Mouse (Mus musculus): ENCODE measurements around the gene Glp2r.

The Glp2r gene

DNA sequence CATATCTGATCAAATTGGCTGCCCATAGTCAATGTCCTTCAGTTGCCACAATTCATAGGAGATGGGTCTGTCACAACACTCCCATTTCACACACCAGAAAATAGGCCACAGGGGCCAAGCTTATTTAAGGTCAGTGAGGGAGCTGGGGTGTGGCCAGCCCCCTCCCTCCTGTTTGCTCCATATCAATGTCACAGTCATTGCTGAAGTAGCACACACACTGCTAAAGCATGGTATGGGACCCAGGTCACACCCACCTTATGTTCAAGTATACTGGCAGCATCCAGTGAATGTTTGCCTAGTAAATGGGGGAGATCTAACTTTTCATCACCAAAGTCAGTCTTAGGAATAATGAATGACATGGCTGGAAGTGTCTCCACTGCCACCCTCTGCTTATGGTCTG is 42.2 kb downstream of the Glp2r start:
- no peak for DNase-seq (ENCODE audit: low spot score in 2 of 2)

- DNase-seq (ENCODE audit: low spot score in 2 of 2): no peak
These were observed 43.9 kb downstream of the Glp2r start for GRCm38 (mm10) chr11:67727095-67727494.

DNA sequence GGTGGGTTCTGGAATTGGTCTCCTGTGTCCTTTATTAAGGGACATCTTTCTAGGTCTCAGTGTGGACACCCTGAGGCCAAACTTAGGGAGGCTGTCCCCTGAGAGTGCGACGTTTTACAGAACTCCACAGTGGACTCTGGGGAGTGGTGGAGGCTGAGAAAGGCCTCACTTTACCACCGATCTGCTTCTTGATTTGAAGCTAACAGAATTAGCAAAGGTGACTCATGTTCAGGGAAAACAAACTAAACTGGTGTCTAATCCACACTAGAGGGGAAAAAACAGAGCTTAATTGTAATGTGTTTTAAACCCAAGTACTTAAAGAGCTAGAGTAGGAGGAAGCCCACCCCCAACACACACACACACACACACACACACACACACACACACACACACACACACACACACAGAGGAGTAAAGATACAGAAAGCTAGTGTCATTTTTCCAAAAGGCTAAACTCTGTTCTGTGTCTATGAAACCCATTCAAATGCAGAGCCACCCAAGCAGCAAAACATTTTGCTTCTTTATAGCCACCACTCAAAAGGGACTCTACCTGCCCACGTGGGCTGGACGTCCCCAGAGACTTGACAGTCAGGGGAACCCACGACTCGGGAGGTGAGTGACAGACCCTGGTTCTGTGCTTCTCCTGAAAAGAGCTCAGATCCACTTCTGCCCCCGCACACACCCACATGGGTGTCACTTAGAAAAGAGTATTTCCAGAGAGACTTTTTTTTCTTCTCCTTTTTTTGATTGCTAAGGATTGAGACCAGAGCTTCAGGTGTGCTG is 47.5 kb downstream of the Glp2r start:
- DNase-seq (ENCODE audit: low spot score in 2 of 2): no peak

- no peak for DNase-seq (ENCODE audit: low spot score in 2 of 2)
These were observed 48.4 kb downstream of the Glp2r start for GRCm38 (mm10) chr11:67722399-67723156.

- DNase-seq (ENCODE audit: low spot score in 2 of 2): no peak
These were observed 49.5 kb downstream of the Glp2r start for GRCm38 (mm10) chr11:67721485-67721884.

DNA sequence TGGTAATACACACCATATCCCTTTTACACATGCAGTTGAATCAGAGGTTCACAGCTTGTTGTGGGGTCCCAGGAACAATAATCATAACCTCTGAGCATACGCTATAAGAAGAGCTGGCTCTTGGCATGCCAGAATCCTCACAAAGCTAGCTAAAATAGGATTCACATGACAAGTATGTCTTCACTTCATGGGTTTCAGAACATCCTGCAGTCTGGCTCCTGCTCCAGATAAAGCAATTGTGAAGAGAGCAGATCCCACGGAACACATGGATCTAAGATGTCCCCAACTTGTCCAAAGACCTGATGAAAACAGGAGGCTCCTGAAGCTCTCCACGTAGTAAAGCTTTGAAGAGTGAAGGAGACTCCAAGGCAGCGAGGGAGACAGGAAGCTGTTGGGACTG is 55.6 kb downstream of the Glp2r start:
- no peak for DNase-seq (ENCODE audit: low spot score in 2 of 2)

- no peak for DNase-seq (ENCODE audit: low spot score in 2 of 2)
These were observed 58.0 kb downstream of the Glp2r start for GRCm38 (mm10) chr11:67712976-67713375.

DNA sequence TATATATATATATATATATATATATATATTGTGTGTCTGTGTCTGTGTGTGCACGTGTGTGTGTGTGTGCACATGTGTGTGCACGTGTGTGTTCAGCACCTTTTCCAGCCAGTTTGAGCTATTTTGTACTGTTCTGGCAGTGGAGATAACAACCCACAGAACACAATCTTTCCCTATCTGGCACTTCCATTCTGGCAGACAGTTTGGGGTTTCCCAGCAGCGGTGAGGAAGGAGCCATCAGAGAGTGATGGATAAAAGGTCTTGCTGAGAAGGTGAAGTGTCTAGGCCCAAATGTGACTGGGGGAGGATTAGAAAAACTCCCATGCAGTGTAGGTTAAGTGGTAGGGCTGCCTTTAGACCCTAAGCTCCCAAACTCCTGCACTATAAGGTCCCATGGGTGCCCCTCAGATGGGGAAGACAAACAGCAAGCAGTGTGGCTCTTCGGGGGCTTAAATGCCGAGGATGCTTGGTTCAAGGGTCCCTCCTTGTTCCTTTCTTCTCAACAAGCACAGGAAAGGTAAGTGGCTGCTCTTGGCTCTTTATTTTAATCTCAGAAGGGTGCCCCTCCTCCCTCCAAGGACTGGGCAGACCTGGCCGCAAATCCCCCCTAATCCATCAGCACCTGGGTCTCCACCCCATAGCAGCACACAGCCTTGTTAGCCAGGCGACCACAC is 76.1 kb downstream of the Glp2r start, which contains the start of gene Rcvrn:
Rcvrn (plus strand) TSS at position 624 of the 674 bp plus-strand sequence.
- no peak for DNase-seq (ENCODE audit: low spot score in 2 of 2)

DNA sequence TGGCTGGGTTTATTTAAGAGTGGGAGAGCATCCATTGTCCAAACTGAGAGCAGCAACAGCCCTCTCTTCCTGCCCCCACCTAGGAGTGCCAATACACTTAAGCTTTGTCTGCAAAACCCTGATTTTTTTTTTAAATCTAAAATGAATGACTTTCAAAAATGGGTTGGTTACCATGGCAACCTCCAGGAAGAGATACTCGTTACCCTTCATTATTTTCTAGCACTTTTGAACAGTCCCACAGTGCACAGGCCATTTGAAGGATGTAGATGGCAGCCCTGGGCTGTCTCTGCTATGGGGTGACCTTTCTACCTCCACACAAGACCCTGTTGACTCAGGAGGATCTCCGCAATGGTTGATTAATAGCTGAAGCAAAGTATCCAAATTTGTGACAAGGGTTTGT is 84.8 kb downstream of the Glp2r start:
- no peak for DNase-seq (ENCODE audit: low spot score in 2 of 2)

GRCm38 (mm10) chr11:67681871-67682270 is 89.1 kb downstream of the Glp2r start:
- no peak for DNase-seq (ENCODE audit: low spot score in 2 of 2)

GRCm38 (mm10) chr11:67679930-67680329 is 91.0 kb downstream of the Glp2r start:
- no peak for DNase-seq (ENCODE audit: low spot score in 2 of 2)

GRCm38 (mm10) chr11:67679300-67679699 is 91.7 kb downstream of the Glp2r start:
- DNase-seq (ENCODE audit: low spot score in 2 of 2): no peak

- peak; percentile 21 to 42 for DNase-seq (ENCODE audit: low spot score in 2 of 2)
These were observed 95.1 kb downstream of the Glp2r start for GRCm38 (mm10) chr11:67675562-67676540.

GRCm38 (mm10) chr11:67672140-67672539 is 98.8 kb downstream of the Glp2r start:
- no peak for DNase-seq (ENCODE audit: low spot score in 2 of 2)

DNA sequence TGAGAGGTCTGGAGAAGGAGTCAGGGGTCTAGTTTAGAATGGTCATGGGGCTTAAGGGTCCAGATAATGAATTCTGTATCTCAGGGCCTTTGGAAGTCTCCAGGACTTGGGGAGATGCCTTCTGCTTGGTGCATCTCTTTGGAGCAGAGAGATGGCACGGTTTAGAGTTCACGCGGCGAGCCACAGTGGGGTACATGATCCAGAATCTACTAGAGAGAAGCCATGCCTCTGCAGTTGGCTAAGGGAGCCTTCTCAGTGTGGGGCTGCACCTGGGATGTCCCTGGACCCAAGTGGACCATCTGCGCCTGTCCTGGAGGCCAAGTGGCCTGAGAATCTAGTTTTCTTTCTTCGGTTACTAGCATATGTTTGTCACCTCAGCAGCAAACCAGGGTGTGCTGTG is 100.9 kb downstream of the Glp2r start:
- DNase-seq (ENCODE audit: low spot score in 2 of 2): no peak

- no peak for DNase-seq (ENCODE audit: low spot score in 2 of 2)
These were observed 102.4 kb downstream of the Glp2r start for GRCm38 (mm10) chr11:67668460-67669007.

GRCm38 (mm10) chr11:67667531-67668332 is 103.2 kb downstream of the Glp2r start:
- peak in 1 of 2 experiments; percentile 58 for DNase-seq (ENCODE audit: low spot score in 2 of 2)

- DNase-seq (ENCODE audit: low spot score in 2 of 2): no peak
These were observed 104.8 kb downstream of the Glp2r start for GRCm38 (mm10) chr11:67666129-67666528.

- DNase-seq (ENCODE audit: low spot score in 2 of 2): no peak
These were observed 106.0 kb downstream of the Glp2r start for GRCm38 (mm10) chr11:67664918-67665317.

DNA sequence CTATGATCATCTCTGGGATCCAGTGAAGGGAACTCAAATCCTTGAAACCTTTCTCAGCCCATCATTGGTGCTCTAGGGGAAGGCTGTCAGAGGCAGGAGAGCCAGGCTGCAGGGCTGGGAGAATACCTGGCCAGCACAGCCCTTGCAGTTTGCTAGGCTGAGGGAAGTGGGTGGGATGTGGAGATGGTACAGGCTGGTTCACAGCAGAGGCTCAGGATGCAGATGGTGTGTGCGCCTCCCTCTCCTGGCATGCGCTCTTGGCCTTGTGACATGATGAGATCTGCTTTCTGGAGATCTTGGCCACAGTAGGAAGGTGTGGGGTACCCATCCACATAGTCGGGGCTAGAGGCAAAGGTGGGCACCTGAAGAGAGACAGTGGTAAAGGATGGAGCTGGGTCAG is 106.7 kb downstream of the Glp2r start:
- DNase-seq (ENCODE audit: low spot score in 2 of 2): no peak
